Mouse (Mus musculus) myocyte (in vitro differentiated cells): ENCODE results near the gene Triobp. TPM values are rescaled to one million over a fixed set of nuclear protein-coding genes. Genes with fewer than 3 reads are reported as not detected.

ENCODE experiments used
- H3K27me3 ChIP-seq: one replicate; pipeline ENCODE4 v1.6.1; 2011; ENCODE audit not compliant: control insufficient read depth, insufficient read depth, insufficient read length
- H3K36me3 ChIP-seq: one replicate; pipeline ENCODE4 v1.6.1; 2011; ENCODE audit not compliant: control insufficient read depth, insufficient read depth
- H3K4me2 ChIP-seq: one replicate; pipeline ENCODE4 v1.6.1; 2011; ENCODE audit warnings: low read depth, control low read depth
- H3K4me3 ChIP-seq: one replicate; pipeline ENCODE4 v1.5.1; 2011; ENCODE audit warnings: mild to moderate bottlenecking, control low read depth, moderate library complexity
- H3K79me2 ChIP-seq: one replicate; pipeline ENCODE4 v1.6.1; 2011; ENCODE audit not compliant: control insufficient read depth, insufficient read depth
- H3ac ChIP-seq: one replicate; pipeline ENCODE4 v1.6.1; 2011; ENCODE audit not compliant: control insufficient read depth, insufficient read length
- CEBPB ChIP-seq: IDR thresholded peaks from 2 replicates; pipeline ENCODE4 v1.6.1; 2011; ENCODE audit warnings: mild to moderate bottlenecking, moderate library complexity; ENCODE audit not compliant: poor library complexity, insufficient read depth, severe bottlenecking
- E2F4 ChIP-seq: IDR thresholded peaks from one replicate; pipeline ENCODE4 v1.6.1; 2011; ENCODE audit warnings: mild to moderate bottlenecking, control low read depth, moderate library complexity; ENCODE audit not compliant: insufficient read depth
- MAX ChIP-seq: IDR thresholded peaks from one replicate; pipeline ENCODE4 v1.6.1; 2011; ENCODE audit warnings: low read depth, mild to moderate bottlenecking, control low read depth
- MYOD1 ChIP-seq, 3 experiments: IDR thresholded peaks; one replicate each; pipeline ENCODE4 v1.6.1; 2011; ENCODE audit warnings: control low read depth in 2 of 3, low read depth in 2 of 3, mild to moderate bottlenecking in 2 of 3, moderate library complexity in 1 of 3; ENCODE audit not compliant: insufficient read length in 2 of 3, control insufficient read depth in 1 of 3
- MYOG ChIP-seq, 3 experiments: IDR thresholded peaks; one replicate each; pipeline ENCODE4 v1.6.1; 2011; ENCODE audit warnings: control low read depth in 2 of 3, low read depth in 2 of 3, mild to moderate bottlenecking in 2 of 3; ENCODE audit not compliant: insufficient read length in 2 of 3, control insufficient read depth in 1 of 3, insufficient read depth in 1 of 3
- POLR2A ChIP-seq: IDR thresholded peaks from one replicate; pipeline ENCODE4 v1.6.1; 2011; ENCODE audit warnings: low read depth, mild to moderate bottlenecking, control low read depth, moderate library complexity; ENCODE audit not compliant: insufficient read length
- POLR2AphosphoS2 ChIP-seq: IDR thresholded peaks from one replicate; pipeline ENCODE4 v1.6.1; 2011; ENCODE audit warnings: low read depth, control low read depth; ENCODE audit not compliant: insufficient read length
- REST ChIP-seq: IDR thresholded peaks from one replicate; pipeline ENCODE4 v1.6.1; 2011; ENCODE audit warnings: mild to moderate bottlenecking, control low read depth, moderate library complexity; ENCODE audit not compliant: insufficient read depth, insufficient read length
- SRF ChIP-seq: IDR thresholded peaks from one replicate; pipeline ENCODE4 v1.6.1; 2011; ENCODE audit warnings: low read depth; ENCODE audit not compliant: control insufficient read depth, insufficient read length
- TCF12 ChIP-seq: IDR thresholded peaks from one replicate; pipeline ENCODE4 v1.6.1; 2011; ENCODE audit warnings: mild to moderate bottlenecking, control low read depth; ENCODE audit not compliant: poor library complexity, insufficient read depth, severe bottlenecking
- TCF3 ChIP-seq: IDR thresholded peaks from one replicate; pipeline ENCODE4 v1.6.1; 2011; ENCODE audit warnings: low read depth, control low read depth; ENCODE audit not compliant: insufficient read length
- USF1 ChIP-seq: IDR thresholded peaks from one replicate; pipeline ENCODE4 v1.6.1; 2011; ENCODE audit warnings: low read depth, mild to moderate bottlenecking, control low read depth, moderate library complexity
- polyA plus RNA-seq: library from polyadenylated mRNA; unstranded; fragments of >200 nt; fragmentation: generic; extraction: Trizol; gene quantifications from one replicate; pipeline ENCODE4 v1.2.1, GENCODE M21; 2012; ENCODE audit warnings: missing spikeins

Triobp gene
- polyA plus RNA-seq, 1 experiment = 19.9 TPM

DNA sequence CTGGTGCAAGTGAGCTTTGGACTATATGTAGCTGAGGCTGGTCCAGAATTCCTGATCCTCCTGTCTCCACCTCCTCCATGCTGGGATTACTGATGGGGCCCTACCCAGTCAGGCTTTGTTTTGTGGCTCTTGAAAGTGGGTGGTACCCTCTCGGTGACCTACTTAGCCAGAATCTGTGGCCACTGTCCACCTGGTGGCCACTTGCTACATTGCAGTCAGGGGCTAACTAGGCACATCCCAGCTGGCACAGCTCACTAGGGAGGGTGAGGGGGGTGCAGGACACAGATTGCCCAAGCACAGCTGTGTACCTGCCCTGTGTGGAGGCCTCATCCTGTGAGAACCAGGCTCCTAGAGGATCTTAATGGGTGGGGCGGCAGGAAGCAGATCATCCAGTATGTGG, 15.4 kb downstream of the Triobp start:
- H3K27me3 ChIP-seq = peaks cover 33% of the 10 kb centered on the region
- no peaks in the 10 kb centered on the region for H3K79me2 ChIP-seq
- no peak overlapping the region for H3K4me3 ChIP-seq
- H3ac ChIP-seq = no peak overlapping the region
- no peak overlapping the region for H3K4me2 ChIP-seq
- TF ChIP-seq USF1 (no peak), MYOD1 (IDR thresholded peaks at IDR 0.05; ENCODE audit: control insufficient read depth in 1 of 3, insufficient read length in 2 of 3, low read depth in 2 of 3) (peak in 2 of 3 experiments; percentile 42 to 54)
- no peaks in the 10 kb centered on the region for H3K36me3 ChIP-seq

DNA sequence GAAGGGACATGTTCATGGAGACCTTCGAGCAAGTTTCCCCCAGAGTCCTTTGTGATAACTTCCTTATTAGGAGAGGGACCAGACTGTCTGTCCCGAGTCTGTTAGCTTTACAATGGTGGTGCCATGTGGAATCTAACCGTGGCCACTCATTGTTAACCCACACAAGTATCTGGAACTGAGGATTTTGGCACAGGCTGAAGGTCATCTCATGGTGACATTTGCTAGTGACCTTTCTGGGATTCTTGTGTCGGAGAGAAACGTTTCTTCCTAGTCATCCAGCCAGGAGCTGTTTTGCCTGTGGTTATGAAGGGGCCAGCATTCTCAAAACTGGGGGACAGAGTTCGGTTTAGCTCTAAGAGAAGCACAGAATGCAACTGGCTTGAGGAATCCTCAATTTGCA, 24.1 kb downstream of the Triobp start:
- H3K27me3 ChIP-seq = peaks cover 86% of the 10 kb centered on the region
- H3K4me2 ChIP-seq = no peak overlapping the region
- no peak overlapping the region for H3K4me3 ChIP-seq
- H3K79me2 ChIP-seq = no peaks in the 10 kb centered on the region
- TF ChIP-seq USF1 = no peak
- TF ChIP-seq MYOG (IDR thresholded peaks at IDR 0.05; ENCODE audit: control insufficient read depth in 1 of 3, insufficient read depth in 1 of 3, insufficient read length in 2 of 3, low read depth in 2 of 3) = no peak
- no peak for TF ChIP-seq MYOD1 (IDR thresholded peaks at IDR 0.05; ENCODE audit: control insufficient read depth in 1 of 3, insufficient read length in 2 of 3, low read depth in 2 of 3)
- no peak for TF ChIP-seq MAX
- TF ChIP-seq REST = no peak
- no peak for TF ChIP-seq TCF12
- no peak for TF ChIP-seq CEBPB
- H3K36me3 ChIP-seq = no peaks in the 10 kb centered on the region
- no peak overlapping the region for H3ac ChIP-seq

DNA sequence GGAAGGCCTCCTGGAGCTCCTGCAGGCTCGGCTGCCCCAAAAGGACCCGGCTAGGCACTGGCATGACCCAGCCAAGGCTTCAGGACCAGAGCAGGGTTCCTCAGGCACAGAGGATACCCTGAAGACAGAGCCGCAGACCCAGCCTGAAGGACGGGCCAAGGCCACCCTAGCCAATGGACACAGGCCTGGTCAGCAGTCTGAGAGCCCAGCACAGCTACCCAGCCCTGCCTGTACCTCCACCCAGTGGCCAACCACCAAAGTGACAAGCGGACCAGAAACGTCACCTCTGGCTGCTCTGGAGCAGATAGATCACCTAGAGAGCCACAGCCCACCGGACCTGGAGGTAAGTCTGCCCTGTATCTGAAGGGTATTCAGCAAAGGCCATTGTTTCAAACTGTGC, 26.4 kb downstream of the Triobp start:
- no peak overlapping the region for H3ac ChIP-seq
- no peak overlapping the region for H3K4me3 ChIP-seq
- TF ChIP-seq SRF (no peak), TCF12 (no peak), USF1 (no peak), MAX (no peak), POLR2AphosphoS2 (no peak), REST (no peak)
- no peaks in the 10 kb centered on the region for H3K36me3 ChIP-seq
- no peaks in the 10 kb centered on the region for H3K79me2 ChIP-seq
- H3K27me3 ChIP-seq = peaks cover 86% of the 10 kb centered on the region
- no peak overlapping the region for H3K4me2 ChIP-seq

DNA sequence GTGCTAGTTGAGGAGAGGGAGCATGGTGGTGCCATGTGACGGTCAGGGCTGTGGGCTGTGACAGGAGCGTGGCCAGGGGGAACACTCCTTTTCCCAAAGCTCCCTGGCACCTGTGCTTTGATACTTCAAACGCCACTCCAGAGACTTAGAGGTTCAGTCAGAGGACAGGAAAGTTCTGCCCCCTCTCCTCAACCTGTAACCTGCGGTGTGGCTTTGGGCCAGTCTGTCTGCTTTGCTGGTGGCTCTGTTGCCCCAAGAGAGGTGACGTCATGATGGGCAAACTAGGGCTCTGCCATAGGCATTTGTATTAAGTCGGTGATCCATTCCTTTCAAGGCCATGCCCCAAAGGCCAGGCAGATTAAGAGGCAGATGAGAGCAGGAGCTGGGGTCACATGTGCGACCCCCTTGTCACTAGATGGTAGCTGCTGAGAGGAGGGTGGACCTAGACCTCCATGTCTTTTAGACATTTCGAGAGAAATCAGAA, 30.2 kb downstream of the Triobp start:
- no peaks in the 10 kb centered on the region for H3K36me3 ChIP-seq
- H3K4me2 ChIP-seq = no peak overlapping the region
- H3K79me2 ChIP-seq = no peaks in the 10 kb centered on the region
- H3ac ChIP-seq = no peak overlapping the region
- peaks cover 66% of the 10 kb centered on the region for H3K27me3 ChIP-seq
- TF ChIP-seq TCF12 (no peak), CEBPB (no peak), MYOG (IDR thresholded peaks at IDR 0.05; ENCODE audit: control insufficient read depth in 1 of 3, insufficient read depth in 1 of 3, insufficient read length in 2 of 3, low read depth in 2 of 3) (no peak), POLR2A (no peak), REST (no peak), TCF3 (no peak), MYOD1 (IDR thresholded peaks at IDR 0.05; ENCODE audit: control insufficient read depth in 1 of 3, insufficient read length in 2 of 3, low read depth in 2 of 3) (no peak), SRF (no peak), USF1 (no peak), MAX (no peak), E2F4 (no peak), POLR2AphosphoS2 (no peak)
- no peak overlapping the region for H3K4me3 ChIP-seq

DNA sequence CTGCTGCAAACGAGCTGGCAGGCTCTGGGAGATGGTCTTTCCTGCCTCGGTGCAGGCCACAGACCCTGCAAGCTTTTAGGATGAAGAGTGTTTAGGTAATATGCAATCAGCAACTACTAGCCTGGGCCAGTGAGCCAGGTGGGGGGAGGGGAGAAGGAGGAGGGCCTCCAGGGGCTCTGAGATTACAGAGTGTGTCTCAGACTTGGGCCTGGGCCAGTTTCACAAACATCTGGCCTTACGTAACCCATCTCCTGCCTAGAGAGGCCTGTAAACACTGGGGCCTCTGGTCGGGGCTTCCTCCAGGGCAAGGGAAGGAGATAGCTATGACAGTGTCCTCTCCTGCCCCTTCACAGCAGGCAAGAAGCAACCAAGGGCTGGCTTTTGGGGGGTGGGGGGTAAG, 31.4 kb downstream of the Triobp start:
- no peak for TF ChIP-seq E2F4
- TF ChIP-seq MYOG (IDR thresholded peaks at IDR 0.05; ENCODE audit: control insufficient read depth in 1 of 3, insufficient read depth in 1 of 3, insufficient read length in 2 of 3, low read depth in 2 of 3) = no peak
- peak; percentile 62; the same call in 1 of the 2 replicates for TF ChIP-seq CEBPB
- TF ChIP-seq USF1 = no peak
- TF ChIP-seq MYOD1 (IDR thresholded peaks at IDR 0.05; ENCODE audit: control insufficient read depth in 1 of 3, insufficient read length in 2 of 3, low read depth in 2 of 3) = no peak
- no peak for TF ChIP-seq MAX
- TF ChIP-seq POLR2AphosphoS2 = no peak
- no peak overlapping the region for H3K4me2 ChIP-seq
- H3K36me3 ChIP-seq = no peaks in the 10 kb centered on the region
- H3K27me3 ChIP-seq = peaks cover 55% of the 10 kb centered on the region
- H3K4me3 ChIP-seq = no peak overlapping the region
- H3K79me2 ChIP-seq = no peaks in the 10 kb centered on the region
- H3ac ChIP-seq = no peak overlapping the region

DNA sequence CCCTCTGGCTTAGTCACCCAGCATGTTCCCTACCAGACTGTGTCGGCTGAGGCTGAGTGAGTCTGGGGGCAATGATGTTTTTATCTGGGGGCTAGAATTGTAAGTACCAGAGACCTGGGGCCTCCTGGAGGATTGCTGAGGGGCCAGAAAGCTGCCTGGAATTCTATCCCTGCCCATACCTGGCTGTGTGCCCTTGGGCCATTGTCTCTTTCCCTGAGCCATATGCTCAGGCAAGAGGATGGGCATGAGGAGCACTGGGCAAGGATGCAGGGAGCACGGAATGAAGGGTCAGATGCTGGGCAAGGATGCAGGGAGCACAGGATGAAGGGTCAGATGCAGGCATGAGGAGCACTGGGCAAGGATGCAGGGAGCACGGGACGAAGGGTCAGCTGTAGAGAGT, 32.6 kb downstream of the Triobp start:
- Histone ChIP-seq H3ac (no peak overlapping the region), H3K79me2 (no peaks in the 10 kb centered on the region), H3K4me2 (no peak overlapping the region), H3K36me3 (no peaks in the 10 kb centered on the region), H3K4me3 (no peak overlapping the region), H3K27me3 (peaks cover 43% of the 10 kb centered on the region)
- TF ChIP-seq MAX (no peak), POLR2A (no peak), MYOD1 (IDR thresholded peaks at IDR 0.05; ENCODE audit: control insufficient read depth in 1 of 3, insufficient read length in 2 of 3, low read depth in 2 of 3) (no peak), TCF3 (no peak), MYOG (IDR thresholded peaks at IDR 0.05; ENCODE audit: control insufficient read depth in 1 of 3, insufficient read depth in 1 of 3, insufficient read length in 2 of 3, low read depth in 2 of 3) (no peak), POLR2AphosphoS2 (no peak), REST (no peak), USF1 (no peak), TCF12 (no peak), SRF (no peak), E2F4 (no peak), CEBPB (no peak)
